Mouse (Mus musculus): ENCODE measurements around the gene Car14.
A peak's percentile ranks its signal among the peaks of the same experiment; 100 is the strongest.
"Not testable (repeated sequence)": the region's sequence is repeated elsewhere in the genome, so short reads cannot be mapped to it uniquely, and the experiment has no call there.

Gene Car14

DNA sequence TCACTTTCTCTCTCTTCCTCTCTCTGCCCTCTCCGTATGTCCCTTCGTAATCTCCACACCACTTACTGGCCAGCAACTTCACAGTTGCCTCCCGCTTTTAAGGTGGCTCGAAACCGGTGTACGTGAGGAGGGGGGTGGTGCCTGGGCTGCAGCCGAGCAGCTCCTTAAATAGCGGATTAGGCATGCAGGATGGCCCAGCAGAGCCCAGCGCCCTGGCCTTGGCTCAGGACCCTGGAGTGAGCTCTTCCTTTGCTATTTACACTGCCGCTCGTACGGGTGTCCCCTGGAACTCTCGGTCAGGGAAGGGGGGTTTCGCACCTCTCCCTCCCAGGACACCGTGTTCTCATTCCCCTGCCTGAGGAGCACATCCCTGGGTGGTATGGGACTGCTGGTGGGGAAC, at the start of gene Car14:
Gene Car14 (minus strand): TSS at position 124 of the 400 bp plus-strand sequence.
- no peak for DNase-seq (ENCODE audit: low spot score)

DNA sequence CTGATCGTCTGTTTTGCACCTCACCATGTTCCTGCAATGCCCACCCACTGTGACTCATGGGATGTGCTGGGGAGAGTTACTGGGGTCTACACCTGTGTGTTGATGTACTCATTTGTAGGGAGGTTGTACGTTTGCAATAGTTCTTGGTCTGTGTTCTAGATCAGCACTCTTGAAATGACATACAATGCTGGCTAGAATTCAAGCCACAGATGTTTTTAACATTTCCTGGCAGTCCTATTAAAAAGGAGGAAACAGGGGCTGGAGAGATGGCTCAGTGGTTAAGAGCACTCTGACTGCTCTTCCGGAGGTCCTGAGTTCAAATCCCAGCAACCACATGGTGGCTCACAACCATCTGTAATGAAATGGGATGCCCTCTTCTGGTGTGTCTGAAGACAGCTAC, 49.0 kb upstream of the Car14 start:
- no peak for DNase-seq (ENCODE audit: low spot score)

DNA sequence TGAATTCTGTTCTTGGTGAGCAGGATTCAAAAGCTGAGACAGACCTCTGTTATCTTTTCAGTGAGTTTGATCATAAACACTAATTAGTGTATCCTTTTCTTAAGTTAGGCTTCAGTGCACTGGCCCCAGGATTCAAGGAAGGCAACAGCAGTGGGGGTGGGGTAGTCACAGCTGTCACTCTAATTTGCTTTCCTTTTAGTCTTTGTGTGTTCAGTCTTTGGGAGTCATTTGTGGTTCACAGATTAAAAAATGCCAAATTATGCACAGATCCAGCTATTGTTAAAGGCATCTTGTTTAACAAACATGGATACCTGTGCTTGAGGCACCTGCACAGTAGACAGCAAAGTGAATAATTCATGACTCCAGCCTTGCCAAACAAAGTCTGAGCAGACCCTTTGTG, 48.5 kb upstream of the Car14 start:
- DNase-seq (ENCODE audit: low spot score): no peak

DNA sequence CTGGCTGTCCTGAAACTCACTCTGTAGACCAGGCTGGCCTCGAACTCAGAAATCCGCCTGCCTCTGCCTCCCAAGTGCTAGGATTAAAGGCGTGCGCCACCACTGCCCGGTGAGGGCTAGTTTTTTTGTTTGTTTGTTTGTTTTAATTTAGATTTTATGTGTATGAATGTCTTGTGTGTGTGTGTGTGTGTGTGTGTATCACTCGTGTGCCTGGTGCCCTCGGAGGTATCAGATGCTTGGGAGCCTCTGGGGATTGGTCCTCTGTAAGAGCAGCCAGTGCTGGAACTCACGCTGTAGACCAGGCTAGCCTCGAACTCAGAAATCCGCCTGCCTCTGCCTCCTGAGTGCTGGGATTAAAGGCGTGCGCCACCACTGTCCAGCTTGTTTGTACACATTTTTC, 47.1 kb upstream of the Car14 start:
- DNase-seq (ENCODE audit: low spot score): not testable (repeated sequence)

DNA sequence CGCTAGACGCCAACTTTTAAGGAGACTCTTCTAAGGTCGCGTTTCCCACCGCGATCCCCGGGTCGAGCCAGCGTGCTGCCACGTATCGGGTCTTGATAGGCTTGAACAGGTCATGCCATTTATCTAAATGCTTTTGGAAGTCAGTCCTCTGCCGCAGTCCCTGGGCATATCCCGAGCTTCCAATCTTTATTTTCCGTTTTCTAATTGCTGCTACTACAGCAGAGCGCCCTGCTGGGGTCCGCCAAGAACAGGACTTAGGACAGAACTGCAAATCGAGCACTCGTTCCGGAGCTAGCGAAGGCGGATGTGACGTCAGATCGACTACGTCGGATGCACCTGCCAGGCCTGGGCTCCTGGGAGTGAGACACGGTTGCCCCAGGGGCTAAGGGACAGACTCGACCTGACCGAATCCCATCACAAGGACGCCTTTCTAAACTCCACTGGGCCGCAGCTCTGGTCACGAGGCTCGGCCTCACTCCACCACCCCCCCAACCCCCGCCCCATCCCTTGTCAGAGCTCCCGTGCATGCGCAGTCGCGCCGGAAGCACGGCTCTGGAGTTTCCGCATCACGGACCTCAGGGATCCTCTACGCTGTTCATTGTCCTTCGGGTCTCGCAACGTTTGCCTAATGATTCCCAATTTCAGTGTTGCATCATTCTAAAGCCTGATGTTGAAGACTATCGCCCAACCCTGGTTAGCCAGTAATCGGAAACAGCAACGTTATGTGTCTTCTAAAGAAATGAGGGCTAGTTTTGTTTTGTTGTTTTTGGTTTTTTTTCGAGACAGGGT, 46.5 kb upstream of the Car14 start:
- DNase-seq (ENCODE audit: low spot score): peak; percentile 88

DNA sequence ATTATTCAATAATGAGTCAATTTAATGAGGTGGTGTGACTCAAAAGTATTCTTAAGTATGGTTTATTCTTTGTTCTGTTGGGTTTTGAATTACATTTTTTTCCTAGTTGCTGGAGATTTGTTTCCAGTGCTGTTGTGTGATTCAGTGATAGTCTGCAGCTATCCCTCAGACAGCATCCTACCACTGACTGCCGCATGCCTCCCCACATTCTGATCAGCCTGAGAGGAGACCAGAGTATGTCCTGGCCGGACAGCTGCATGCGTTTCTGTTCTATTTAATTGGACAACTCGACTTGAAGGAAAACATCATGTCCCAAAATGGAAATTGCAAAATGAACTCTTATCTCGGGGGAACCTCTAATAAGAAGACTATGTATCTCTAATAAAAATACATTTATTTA, 43.8 kb upstream of the Car14 start:
- no peak for DNase-seq (ENCODE audit: low spot score)

DNA sequence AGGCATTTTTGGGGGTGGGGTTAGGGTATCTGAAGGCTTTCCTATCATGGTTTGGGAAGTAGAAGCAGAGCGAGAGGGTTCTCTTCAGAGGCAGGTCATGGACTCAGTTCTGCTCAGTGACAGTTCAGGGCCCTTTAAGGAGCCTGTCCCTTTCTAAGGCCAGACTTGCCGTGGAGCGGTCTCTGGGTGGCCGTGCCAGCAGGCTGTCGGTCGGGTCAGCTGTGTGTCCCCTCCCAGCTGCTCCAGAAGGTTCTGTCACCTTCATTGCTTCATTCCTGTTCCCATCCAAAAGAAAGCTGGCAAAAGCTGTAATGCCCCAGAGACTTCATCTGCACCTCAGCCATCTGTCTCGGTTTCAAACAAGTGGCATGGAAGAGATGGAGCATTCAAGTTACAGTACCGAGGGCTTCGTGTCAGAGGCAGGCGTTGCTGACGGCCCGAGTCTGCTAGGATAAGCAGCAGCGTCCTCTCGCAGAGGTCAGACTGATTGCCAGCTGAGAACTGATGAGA, 41.3 kb upstream of the Car14 start:
- DNase-seq (ENCODE audit: low spot score): no peak

DNA sequence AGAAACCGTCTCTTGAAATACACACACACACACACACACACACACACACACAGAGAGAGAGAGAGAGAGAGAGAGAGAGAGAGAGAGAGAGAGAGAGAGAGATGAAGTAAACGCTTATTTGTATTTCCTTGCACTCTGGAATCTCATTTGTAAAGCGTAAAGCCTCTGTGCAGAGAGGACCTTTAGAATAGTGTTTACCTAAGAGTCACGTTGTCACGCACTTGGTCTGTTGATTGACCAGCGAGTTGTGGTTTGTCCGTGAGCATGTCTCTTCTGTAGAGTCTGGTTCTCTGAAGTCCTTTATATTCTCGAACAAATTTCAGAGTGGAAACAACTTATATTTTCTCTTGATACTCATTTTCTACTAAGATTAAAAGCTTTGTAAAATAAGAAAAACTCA, 40.3 kb upstream of the Car14 start:
- no peak for DNase-seq (ENCODE audit: low spot score)

DNA sequence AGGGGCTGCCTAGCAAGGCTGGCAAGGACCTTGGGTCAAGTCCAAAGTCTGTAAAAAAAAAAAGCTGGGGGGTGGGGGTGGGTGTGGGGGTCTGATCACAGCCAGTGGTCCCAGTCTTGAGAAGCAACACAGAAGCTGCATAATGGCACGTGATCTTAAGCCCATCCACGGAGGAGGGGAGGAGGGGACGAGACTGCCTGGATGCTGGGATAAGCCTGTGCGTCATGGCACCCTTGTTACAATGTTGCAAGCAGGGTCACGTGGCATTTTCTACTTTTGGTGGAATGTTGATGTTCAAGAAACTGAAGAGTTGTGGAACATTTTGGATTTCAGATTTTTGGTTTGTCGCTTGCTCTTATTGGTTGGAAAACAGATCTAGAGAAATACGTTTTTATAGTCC, 38.7 kb upstream of the Car14 start:
- DNase-seq (ENCODE audit: low spot score): no peak

DNA sequence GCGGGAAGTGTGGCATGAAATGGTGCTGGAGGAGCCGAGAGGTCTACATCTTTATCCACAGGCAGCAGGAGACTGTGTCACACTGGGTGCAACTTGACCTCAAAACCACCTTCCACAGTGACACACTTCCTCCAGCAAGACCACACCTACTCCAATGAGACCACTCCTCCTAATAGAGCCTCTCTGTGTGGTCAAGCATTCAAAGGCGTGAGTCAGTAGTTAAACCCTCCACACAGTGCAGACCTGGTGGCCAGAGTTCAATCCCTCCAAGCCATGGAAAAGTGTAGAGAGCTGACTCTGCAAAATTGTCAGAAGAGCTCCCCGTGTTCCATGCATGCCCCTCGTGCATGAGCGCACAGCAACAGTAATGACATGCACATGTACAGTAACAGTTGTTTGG, 38.3 kb upstream of the Car14 start:
- no peak for DNase-seq (ENCODE audit: low spot score)

DNA sequence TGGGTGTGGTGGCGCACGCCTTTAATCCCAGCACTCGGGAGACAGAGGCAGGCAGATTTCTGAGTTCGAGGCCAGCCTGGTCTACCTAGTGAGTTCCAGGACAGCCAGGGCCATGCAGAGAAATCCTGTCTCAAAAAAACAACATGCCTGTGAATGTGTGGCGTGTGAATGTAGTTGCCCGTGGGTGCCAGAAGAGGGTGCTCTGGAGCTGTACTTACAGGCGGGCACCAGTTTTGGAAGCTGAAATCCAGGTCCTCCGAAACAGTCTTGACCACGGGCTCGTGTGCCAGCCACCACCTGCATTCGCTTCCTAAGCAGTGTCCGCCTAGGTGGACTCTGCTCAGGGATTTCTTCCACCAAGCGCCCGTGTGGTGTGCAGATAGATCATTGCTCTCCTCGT, 34.3 kb upstream of the Car14 start:
- DNase-seq (ENCODE audit: low spot score): peak; percentile 29

DNA sequence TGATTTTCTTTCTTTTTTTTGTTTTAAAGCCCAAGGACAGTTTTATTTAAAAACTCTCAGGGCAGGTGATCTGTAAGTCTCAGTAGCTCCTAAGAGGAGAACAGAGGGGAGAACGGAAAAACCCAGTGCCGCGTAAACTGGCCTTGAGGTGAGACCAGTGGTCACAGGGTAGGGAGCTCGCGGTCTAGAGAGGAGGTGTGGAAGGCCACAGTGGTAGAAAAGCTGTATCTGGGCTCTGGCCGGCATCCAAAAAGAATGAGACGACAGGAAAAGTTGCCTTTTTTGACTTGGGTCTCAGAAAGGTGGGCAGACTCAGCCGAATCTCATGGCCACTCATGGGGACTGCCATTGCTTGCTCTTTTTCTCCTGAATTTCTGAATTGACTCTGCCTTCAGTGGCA, 33.7 kb upstream of the Car14 start:
- DNase-seq (ENCODE audit: low spot score): no peak

DNA sequence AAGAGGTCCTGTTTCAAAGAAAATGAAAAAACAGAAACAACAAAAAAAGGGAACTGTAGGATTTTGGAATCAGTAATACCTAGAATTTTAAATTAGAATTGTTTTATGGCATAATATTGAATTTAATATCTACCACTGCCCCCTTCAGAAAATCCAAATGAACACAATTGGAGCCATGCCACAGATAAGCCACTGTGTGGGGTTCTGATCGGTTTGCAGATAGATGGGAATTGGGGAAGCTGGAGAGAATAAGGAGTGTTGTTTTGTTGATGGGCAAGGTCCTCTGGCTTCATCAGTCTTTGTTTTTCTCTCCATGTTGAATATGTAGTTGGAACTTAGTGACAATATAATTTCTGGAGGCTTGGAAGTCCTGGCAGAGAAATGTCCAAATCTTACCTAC, 30.0 kb upstream of the Car14 start:
- DNase-seq (ENCODE audit: low spot score): no peak

DNA sequence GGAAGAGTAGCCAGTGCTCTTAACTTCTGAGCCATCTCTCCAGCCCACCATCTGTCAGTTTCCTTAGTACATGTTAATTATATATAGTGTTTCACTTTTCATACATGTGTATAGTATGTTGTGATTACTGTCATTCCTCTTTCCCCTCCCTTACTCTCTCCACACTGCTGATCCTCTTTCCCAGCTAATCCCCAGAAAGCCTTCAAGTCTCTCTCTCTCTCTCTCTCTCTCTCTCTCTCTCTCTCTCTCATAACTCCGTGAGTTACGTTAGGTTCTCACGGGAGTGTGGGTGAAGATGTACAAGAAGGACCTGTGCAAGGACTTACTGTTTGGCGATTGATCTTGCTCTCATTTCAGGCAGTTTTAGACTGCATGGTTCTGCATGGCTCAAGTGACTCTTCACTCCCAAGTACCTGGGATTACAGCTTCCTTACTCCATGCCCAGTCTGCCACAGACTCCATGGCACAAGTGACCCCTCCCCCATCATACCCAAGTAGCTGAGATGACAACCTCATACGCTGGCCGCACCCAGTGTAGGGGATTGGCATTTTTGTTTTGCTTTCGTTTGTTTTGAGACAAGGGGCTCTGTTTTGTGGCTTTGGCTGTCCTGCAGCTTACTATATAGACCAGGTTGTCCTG, 28.7 kb upstream of the Car14 start:
- no peak for DNase-seq (ENCODE audit: low spot score)

DNA sequence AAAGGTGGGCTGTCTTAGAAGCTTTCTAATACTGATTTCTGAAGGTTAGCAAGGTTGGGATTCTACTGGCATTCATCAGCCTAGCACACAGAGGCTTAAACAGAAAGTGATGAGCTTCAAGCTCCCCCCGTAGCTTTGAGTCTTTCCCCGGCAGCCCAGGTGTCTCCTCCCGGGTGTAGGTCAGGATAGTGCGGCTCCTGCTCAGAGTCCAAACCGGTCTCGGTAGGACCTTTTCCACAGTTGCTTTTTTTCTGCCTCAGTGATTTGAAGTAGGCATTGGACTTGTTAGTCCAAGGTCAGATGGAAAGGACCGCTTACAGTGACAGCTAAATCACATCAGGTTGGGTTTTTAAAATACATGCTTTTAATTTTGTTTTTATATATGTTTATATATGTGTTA, 28.1 kb upstream of the Car14 start:
- DNase-seq (ENCODE audit: low spot score): no peak

DNA sequence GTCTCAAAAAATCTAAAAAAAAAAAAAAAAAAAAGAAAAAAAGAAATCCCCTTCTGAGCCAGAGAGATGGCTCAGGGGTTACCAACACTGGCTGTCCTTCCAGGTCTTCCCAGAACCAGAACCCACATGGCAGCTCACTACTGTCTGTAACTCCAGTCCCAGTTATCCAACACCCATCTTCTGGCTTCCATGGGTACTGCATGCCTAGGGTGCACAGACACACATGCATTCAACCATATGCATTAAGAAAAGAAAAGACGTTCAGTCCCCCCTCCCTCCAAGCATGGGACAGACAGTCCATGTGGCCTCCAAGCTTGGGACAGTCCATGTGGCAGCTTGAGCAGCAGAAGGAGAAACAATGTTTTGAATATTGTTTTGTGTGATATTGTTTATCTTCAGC, 27.7 kb upstream of the Car14 start:
- DNase-seq (ENCODE audit: low spot score): no peak

DNA sequence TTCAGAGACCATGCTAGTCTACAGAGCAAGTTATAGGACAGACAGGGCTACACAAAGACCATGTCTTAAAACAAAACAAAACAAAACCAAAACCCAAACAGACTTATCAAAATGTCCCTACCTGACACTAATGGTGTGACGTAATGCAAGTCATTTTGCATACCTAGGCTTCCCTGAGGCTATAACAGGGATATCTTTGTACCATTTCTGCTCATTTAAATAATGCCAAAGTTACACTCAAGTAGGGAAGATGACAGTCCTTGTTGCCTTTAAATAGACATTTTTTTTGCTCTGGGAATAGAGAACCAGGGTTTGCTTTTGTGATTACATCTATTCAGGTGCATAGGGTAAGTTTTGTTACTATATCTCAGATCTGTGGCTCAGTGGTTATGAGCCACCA, 27.0 kb upstream of the Car14 start:
- no peak for DNase-seq (ENCODE audit: low spot score)

DNA sequence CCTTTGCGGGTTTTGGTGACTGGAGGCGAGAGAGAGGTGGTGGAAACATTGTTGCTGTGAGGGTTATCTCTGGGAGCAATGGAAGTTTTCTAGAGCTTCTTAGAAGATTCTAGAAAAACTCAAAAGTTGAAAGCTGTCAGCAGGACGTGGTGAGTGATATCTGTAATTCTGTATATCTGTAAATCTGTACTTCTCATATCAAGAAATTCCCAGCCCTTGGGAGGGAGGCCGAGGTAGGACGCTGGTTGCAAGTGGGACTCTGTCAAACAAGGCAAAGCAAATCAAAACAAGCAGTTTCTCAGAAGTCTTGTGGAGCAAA, 25.9 kb upstream of the Car14 start:
- no peak for DNase-seq (ENCODE audit: low spot score)

DNA sequence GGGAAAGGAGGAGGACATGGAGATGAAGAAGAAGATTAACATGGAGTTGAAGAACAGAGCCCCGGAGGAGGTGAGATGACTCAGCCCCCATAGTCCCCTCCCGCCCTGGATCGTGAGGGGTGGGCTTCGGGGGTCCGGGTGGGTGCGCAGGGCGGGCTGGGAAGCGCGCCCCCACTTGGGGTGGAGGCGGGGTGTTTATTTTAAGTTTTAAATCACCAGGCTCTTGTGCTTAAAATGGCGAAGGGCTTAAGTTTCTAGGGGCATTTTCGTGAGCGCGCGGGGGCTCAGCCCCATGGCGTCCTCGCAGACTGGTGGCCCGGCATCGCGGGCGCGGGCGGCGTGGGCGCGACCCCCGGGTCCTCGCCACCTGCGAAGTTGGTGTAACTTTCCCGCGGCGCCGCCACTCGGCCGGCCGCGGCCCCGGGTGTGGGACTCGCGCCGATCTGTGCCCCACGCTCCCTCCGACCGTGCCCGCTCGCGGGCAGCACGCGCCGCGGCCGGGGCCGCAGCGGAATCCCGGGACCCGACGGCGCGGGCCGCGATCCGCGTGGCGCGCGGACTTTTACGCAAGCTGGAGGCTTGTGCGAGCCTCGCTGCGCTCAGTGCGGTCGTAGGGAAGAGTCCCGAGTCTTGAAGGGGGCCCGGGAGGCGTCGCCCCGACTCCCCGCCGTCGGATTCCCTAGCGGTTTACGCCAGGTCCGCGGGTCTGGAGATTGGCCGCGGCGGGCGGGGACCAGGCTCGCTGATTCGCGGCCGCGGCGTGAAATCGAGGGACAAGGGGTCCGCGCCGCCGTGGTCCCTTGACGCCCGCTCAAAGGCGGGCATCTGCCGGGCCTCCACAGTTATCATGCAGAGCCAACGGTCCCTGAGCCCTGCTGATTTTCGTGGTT, 25.3 kb upstream of the Car14 start:
- DNase-seq (ENCODE audit: low spot score): peak; percentile 41

DNA sequence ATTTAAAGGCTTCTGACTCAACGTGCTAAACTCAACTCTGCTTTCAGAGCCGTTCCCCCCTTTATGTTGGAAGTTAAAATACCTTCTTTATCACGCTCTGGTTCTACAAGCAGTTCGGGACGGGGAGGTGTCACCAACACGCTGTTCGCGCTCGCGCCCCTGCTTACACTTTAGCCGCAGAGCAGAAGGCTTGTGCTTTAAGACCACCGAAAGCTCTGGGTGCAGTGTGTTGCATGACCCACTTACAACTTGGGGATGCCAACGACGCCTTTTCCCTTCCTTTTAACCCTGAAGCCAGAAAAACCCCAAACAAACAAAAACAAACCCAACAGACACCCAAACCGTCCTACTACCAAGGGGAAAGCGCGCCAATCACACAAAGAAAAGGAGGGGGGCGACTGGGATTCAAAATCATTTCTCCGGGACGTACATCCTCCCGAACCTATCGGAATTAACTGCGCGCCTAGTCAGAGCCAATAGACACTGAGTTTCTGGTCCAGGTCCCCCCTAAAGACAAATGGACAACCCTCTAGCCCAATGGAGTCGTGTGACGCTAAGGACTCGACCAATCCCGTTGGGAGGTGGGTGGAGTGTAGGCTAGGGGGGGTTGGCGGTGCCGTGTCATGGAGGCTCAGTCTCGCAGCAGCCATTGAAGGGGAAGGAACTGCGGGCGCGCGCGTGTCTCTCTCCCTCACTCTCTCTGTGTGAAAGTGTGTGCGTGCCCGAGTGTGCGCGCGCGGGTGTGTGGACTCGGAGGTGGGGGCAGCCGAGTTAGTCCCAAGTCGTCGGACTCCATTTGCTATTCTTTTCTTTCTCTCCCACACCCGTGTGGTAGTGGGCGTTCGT, 24.4 kb upstream of the Car14 start, which contains the start of gene Anp32e:
Gene Anp32e (plus strand): TSS at position 589 of the 846 bp plus-strand sequence.
- peak; percentile 98 for DNase-seq (ENCODE audit: low spot score)

DNA sequence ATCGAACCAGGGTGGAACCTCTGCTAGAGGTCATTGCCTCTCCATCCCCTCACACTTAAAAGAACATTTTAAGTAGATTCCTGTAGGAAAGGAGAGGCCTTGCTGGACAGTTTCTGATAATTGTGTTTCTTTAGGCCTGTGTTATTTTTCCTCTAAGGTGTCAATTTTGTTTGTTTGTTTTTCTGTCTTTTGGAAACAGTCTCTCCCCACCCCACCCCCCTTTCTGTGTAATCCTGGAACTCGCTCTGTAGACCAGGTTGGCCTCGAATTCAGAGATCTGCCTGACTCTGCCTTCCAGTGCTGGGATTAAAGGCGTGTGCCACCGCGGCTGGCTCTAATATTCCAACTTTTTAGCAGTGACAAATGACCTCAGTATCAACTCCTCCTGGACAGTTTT, 23.8 kb upstream of the Car14 start:
- no peak for DNase-seq (ENCODE audit: low spot score)

DNA sequence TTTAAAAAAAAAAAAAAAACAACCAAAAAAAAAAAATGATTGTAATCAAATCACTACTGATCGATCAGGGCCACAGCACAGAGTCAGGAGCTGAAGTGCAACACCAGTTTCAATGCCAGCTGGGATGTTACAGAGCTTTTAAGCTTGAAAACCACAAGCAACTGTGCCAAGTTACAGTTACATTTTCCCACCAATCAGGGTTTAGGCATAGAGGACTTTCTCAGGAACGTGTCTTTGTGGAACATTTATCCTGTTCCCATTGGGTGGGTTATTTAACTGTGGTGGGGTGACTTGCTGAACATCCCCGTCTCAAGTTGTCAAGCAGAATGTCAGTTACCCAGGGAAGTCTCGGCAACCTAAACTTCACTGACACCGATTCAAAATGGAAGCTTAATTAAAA, 20.6 kb upstream of the Car14 start:
- no peak for DNase-seq (ENCODE audit: low spot score)

All from T-cell, adult 2 months (primary cell).